Mouse (Mus musculus) ES-E14 (cell line): Measurements from ENCODE around the gene Trp53i11. TPM values are rescaled to one million over a fixed set of nuclear protein-coding genes. Genes with fewer than 3 reads are reported as not detected.

Source experiments
- DNase-seq: peaks from one replicate; pipeline ENCODE4 v3.0.0-alpha.2; 2013; ENCODE audit warnings: low read depth, low spot score
- H3K27ac ChIP-seq: 2 replicates; pipeline ENCODE4 v1.5.1; 2012; ENCODE audit warnings: low read depth, mild to moderate bottlenecking, low read length, moderate library complexity, mixed read lengths; ENCODE audit not compliant: poor library complexity, insufficient read depth, severe bottlenecking
- H3K36me3 ChIP-seq: 2 replicates; pipeline ENCODE4 v1.6.1; 2012; ENCODE audit warnings: mild to moderate bottlenecking, low read length, moderate library complexity, mixed read lengths; ENCODE audit not compliant: control insufficient read depth, poor library complexity, insufficient read depth, severe bottlenecking
- H3K4me1 ChIP-seq, 2 experiments: fragments of 150-350 bp in 1 of 2; sonication (generic) in 1 of 2; 2 replicates each; pipeline ENCODE4 v1.6.1; 2012; ENCODE audit warnings: low read length in 2 of 2, mild to moderate bottlenecking in 1 of 2, mixed read lengths in 1 of 2; ENCODE audit not compliant: control insufficient read depth in 2 of 2, insufficient read depth in 2 of 2, poor library complexity in 1 of 2
- H3K4me3 ChIP-seq, 2 experiments: fragments of 150-350 bp in 1 of 2; sonication (generic) in 1 of 2; 2 replicates each; pipeline ENCODE4 v1.5.1; 2012; ENCODE audit warnings: low read length in 2 of 2, low read depth in 1 of 2, mild to moderate bottlenecking in 1 of 2, mixed read lengths in 1 of 2; ENCODE audit not compliant: insufficient read depth in 1 of 2, poor library complexity in 1 of 2, severe bottlenecking in 1 of 2
- H3K9ac ChIP-seq: 2 replicates; pipeline ENCODE4 v1.6.1; 2012; ENCODE audit warnings: low read depth, mild to moderate bottlenecking, low read length, mixed read lengths; ENCODE audit not compliant: poor library complexity, insufficient read depth, severe bottlenecking
- H3K9me3 ChIP-seq: fragments of 150-350 bp; sonication (generic); 2 replicates; pipeline ENCODE4 v1.6.1; 2012; ENCODE audit warnings: low read depth, mild to moderate bottlenecking, low read length; ENCODE audit not compliant: control insufficient read depth, insufficient read depth
- CHD2 ChIP-seq: IDR thresholded peaks from 2 replicates; pipeline ENCODE4 v1.6.1; 2014; ENCODE audit warnings: mild to moderate bottlenecking, low read depth, low read length, inconsistent platforms
- HCFC1 ChIP-seq: IDR thresholded peaks from 2 replicates; pipeline ENCODE4 v1.6.1; 2012; ENCODE audit warnings: low read length, inconsistent platforms, borderline replicate concordance; ENCODE audit not compliant: insufficient read depth
- MAFK ChIP-seq: IDR thresholded peaks from 2 replicates; pipeline ENCODE4 v1.6.1; 2014; ENCODE audit warnings: mild to moderate bottlenecking, low read depth, low read length, inconsistent platforms; ENCODE audit not compliant: insufficient read depth
- ZC3H11A ChIP-seq: IDR thresholded peaks from 2 replicates; pipeline ENCODE4 v1.6.1; 2012; ENCODE audit warnings: low read depth, mild to moderate bottlenecking, inconsistent platforms, low read length, borderline replicate concordance
- ZNF384 ChIP-seq: IDR thresholded peaks from 2 replicates; pipeline ENCODE4 v1.6.1; 2012; ENCODE audit warnings: low read depth, low read length, inconsistent platforms
- in situ Hi-C, 2 experiments: fragments of 600-800 bp; cut with MboI; formaldehyde crosslinking; loops; one replicate each; pipeline ENCODE4 v1.15.1; 2025; ENCODE audit warnings: low sequenced_read_pairs in 2 of 2, inconsistent platforms in 1 of 2; ENCODE audit not compliant: unreplicated experiment in 2 of 2
- total RNA-seq: library from RNA; depleted of rRNA; stranded (reverse); fragments of 300-350 nt; gene quantifications from 2 replicates; pipeline ENCODE4 v1.2.3, GENCODE M21; 2012

The Trp53i11 gene
- total RNA-seq, 1 experiment = 21.7 TPM

DNA sequence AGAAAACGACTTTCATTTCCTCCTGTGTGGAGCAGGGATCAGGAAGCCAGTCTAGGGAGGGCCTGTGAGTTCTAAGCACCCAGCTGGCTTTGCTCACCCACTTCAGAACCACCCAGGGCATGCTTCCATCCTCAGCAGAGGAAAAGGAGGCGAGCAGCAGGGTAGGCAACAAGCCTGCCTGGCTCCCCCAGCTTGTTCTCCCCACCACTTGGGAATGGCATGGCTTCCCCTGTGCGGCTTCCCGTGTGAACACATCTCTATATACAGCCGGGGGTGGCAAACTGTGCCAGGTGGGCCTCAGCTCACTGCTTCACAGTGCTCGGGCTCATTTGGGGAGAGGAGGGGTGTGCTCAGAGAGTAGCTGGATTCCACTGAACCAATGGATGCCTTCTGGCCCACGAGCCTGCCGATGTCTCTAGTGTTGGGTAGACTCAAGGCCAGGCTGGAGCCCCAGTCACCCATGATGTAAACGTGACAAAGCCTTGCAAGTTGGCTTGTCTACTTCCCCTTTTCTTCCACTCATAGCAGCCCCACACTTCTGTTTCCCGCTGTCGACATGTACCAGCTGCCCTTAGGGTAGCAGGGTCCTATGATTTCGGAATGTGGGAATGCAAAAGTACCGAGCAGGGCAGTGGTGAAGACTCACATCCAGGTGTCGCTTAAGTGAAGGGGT, 20.5 kb upstream of the Trp53i11 start:
- no peak for DNase-seq
- Histone ChIP-seq H3K4me1 (peaks cover 0 to 2% of the 10 kb centered on the region in 2 experiments; a peak in 3 of 4 replicates), H3K27ac (no peak overlapping the region), H3K36me3 (no peaks in the 10 kb centered on the region), H3K9ac (no peak overlapping the region), H3K4me3 (no peak overlapping the region), H3K9me3 (no peaks in the 10 kb centered on the region)
- no peak for TF ChIP-seq ZNF384
- no peak for TF ChIP-seq HCFC1
- no peak for TF ChIP-seq MAFK
- no peak for TF ChIP-seq ZC3H11A
- TF ChIP-seq CHD2 = no peak
- in situ Hi-C loops = no loop called here

GRCm38 (mm10) chr2:93170156-93170844, 17.0 kb upstream of the Trp53i11 start:
- no peak for DNase-seq
- Histone ChIP-seq H3K4me1 (peaks cover 5 to 6% of the 10 kb centered on the region in 2 experiments; a peak in 3 of 4 replicates), H3K9ac (no peak overlapping the region), H3K36me3 (no peaks in the 10 kb centered on the region), H3K9me3 (no peaks in the 10 kb centered on the region), H3K27ac (no peak overlapping the region), H3K4me3 (no peak overlapping the region)
- in situ Hi-C loops = no loop called here
- TF ChIP-seq MAFK (no peak), HCFC1 (no peak), ZC3H11A (no peak), CHD2 (no peak), ZNF384 (no peak)

GRCm38 (mm10) chr2:93170845-93171200, 16.5 kb upstream of the Trp53i11 start:
- Histone ChIP-seq H3K4me1 (peaks cover 7% of the 10 kb centered on the region in 2 experiments; a peak in 3 of 4 replicates), H3K9ac (no peak overlapping the region), H3K36me3 (no peaks in the 10 kb centered on the region), H3K4me3 (no peak overlapping the region), H3K27ac (no peak overlapping the region), H3K9me3 (no peaks in the 10 kb centered on the region)
- no peak for TF ChIP-seq ZNF384
- TF ChIP-seq ZC3H11A = no peak
- TF ChIP-seq CHD2 = no peak
- TF ChIP-seq HCFC1 = no peak
- TF ChIP-seq MAFK = no peak
- in situ Hi-C loops = no loop called here
- no peak for DNase-seq

GRCm38 (mm10) chr2:93171929-93172328, 15.4 kb upstream of the Trp53i11 start:
- no peak for DNase-seq
- Histone ChIP-seq H3K27ac (no peak overlapping the region), H3K4me3 (no peak overlapping the region), H3K9me3 (no peaks in the 10 kb centered on the region), H3K36me3 (no peaks in the 10 kb centered on the region), H3K9ac (no peak overlapping the region), H3K4me1 (peaks cover 7 to 13% of the 10 kb centered on the region in 2 experiments; a peak in 3 of 4 replicates)
- TF ChIP-seq MAFK (no peak), CHD2 (no peak), ZNF384 (no peak), HCFC1 (no peak), ZC3H11A (no peak)
- in situ Hi-C loops = no loop called here
